Mouse (Mus musculus): ENCODE measurements around the gene Mtcl1. TPM values are rescaled to one million over a fixed set of nuclear protein-coding genes. Genes with fewer than 3 reads are reported as not detected.

The Mtcl1 gene
- polyA plus RNA-seq, 1 experiment from 2014 or later = 8.6 TPM

- Histone ChIP-seq H3K4me3 (ENCODE audit: low read depth, low read length) (no peak overlapping the region), H3K27me3 (replicated peaks; ENCODE audit: insufficient read depth, low read length) (no peaks in the 10 kb centered on the region), H3K9me3 (ENCODE audit: low read length) (no peaks in the 10 kb centered on the region), H3K36me3 (ENCODE audit: insufficient read depth, low read length) (no peaks in the 10 kb centered on the region), H3K9ac (replicated peaks; ENCODE audit: low read depth) (no peak overlapping the region), H3K4me2 (replicated peaks; ENCODE audit: low read depth, low read length) (0 out of 2 replicates have a peak overlapping the region, but pooled peaks have one; percentile 19), H3K4me1 (ENCODE audit: insufficient read depth, low read depth, low read length) (0 out of 2 replicates have a peak, but pooled peaks cover 8% of the 10 kb centered on the region), H3K27ac (ENCODE audit: low read length) (no peak overlapping the region)
- 51% methylated on average over 9 of the region's 9 CpGs for WGBS
- DNase-seq (ENCODE audit: low spot score) (peak; percentile 53), ATAC-seq (peak; percentile 76)
- TF ChIP-seq EP300 (IDR thresholded peaks at IDR 0.05) = peak; percentile 63
- no peak for TF ChIP-seq CTCF (IDR thresholded peaks at IDR 0.05)
These were observed 5.4 kb downstream of the Mtcl1 start for GRCm38 (mm10) chr17:66444059-66444700.

- no peaks in the 10 kb centered on the region for H3K9me3 ChIP-seq (ENCODE audit: low read length)
- 81% methylated on average over 6 of the region's 8 CpGs for WGBS
- 0 out of 2 replicates have a peak, but pooled peaks cover 4% of the 10 kb centered on the region for H3K4me1 ChIP-seq (ENCODE audit: insufficient read depth, low read depth, low read length)
- no peak overlapping the region for H3K4me2 ChIP-seq (replicated peaks; ENCODE audit: low read depth, low read length)
- H3K4me3 ChIP-seq (ENCODE audit: low read depth, low read length) = no peak overlapping the region
- ATAC-seq (no peak), DNase-seq (ENCODE audit: low spot score) (no peak)
- H3K9ac ChIP-seq (replicated peaks; ENCODE audit: low read depth) = no peak overlapping the region
- H3K27ac ChIP-seq (ENCODE audit: low read length) = no peak overlapping the region
- TF ChIP-seq CTCF (IDR thresholded peaks at IDR 0.05) = no peak
- TF ChIP-seq EP300 (IDR thresholded peaks at IDR 0.05) = no peak
- H3K36me3 ChIP-seq (ENCODE audit: insufficient read depth, low read length) = peaks cover 9% of the 10 kb centered on the region
- no peaks in the 10 kb centered on the region for H3K27me3 ChIP-seq (replicated peaks; ENCODE audit: insufficient read depth, low read length)
These were observed 9.7 kb downstream of the Mtcl1 start for GRCm38 (mm10) chr17:66439888-66440287.

- no peak overlapping the region for H3K4me2 ChIP-seq (replicated peaks; ENCODE audit: low read depth, low read length)
- H3K4me3 ChIP-seq (ENCODE audit: low read depth, low read length) = no peak overlapping the region
- ATAC-seq (no peak), DNase-seq (ENCODE audit: low spot score) (no peak)
- no peaks in the 10 kb centered on the region for H3K9me3 ChIP-seq (ENCODE audit: low read length)
- H3K36me3 ChIP-seq (ENCODE audit: insufficient read depth, low read length) = peaks cover 11% of the 10 kb centered on the region
- H3K27me3 ChIP-seq (replicated peaks; ENCODE audit: insufficient read depth, low read length) = no peaks in the 10 kb centered on the region
- H3K9ac ChIP-seq (replicated peaks; ENCODE audit: low read depth) = no peak overlapping the region
- no peak overlapping the region for H3K27ac ChIP-seq (ENCODE audit: low read length)
- TF ChIP-seq EP300 (IDR thresholded peaks at IDR 0.05) (no peak), CTCF (IDR thresholded peaks at IDR 0.05) (no peak)
- H3K4me1 ChIP-seq (ENCODE audit: insufficient read depth, low read depth, low read length) = 0 out of 2 replicates have a peak, but pooled peaks cover under 1% of the 10 kb centered on the region
- 42% methylated on average over 11 of the region's 11 CpGs for WGBS
These were observed 10.3 kb downstream of the Mtcl1 start for GRCm38 (mm10) chr17:66439051-66439753.

- Histone ChIP-seq H3K9ac (replicated peaks; ENCODE audit: low read depth) (no peak overlapping the region), H3K27me3 (replicated peaks; ENCODE audit: insufficient read depth, low read length) (no peaks in the 10 kb centered on the region), H3K4me1 (ENCODE audit: insufficient read depth, low read depth, low read length) (no peaks in the 10 kb centered on the region), H3K4me2 (replicated peaks; ENCODE audit: low read depth, low read length) (no peak overlapping the region), H3K4me3 (ENCODE audit: low read depth, low read length) (no peak overlapping the region), H3K9me3 (ENCODE audit: low read length) (no peaks in the 10 kb centered on the region), H3K27ac (ENCODE audit: low read length) (no peak overlapping the region), H3K36me3 (ENCODE audit: insufficient read depth, low read length) (peaks cover 11% of the 10 kb centered on the region)
- WGBS = 86% methylated on average over 12 of the region's 12 CpGs
- DNase-seq (ENCODE audit: low spot score) (no peak), ATAC-seq (no peak)
- TF ChIP-seq CTCF (IDR thresholded peaks at IDR 0.05) (no peak), EP300 (IDR thresholded peaks at IDR 0.05) (no peak)
These were observed 11.4 kb downstream of the Mtcl1 start for GRCm38 (mm10) chr17:66438137-66438536.

- Histone ChIP-seq H3K36me3 (ENCODE audit: insufficient read depth, low read length) (peaks cover 11% of the 10 kb centered on the region), H3K4me2 (replicated peaks; ENCODE audit: low read depth, low read length) (no peak overlapping the region), H3K4me3 (ENCODE audit: low read depth, low read length) (no peak overlapping the region), H3K9ac (replicated peaks; ENCODE audit: low read depth) (no peak overlapping the region), H3K27ac (ENCODE audit: low read length) (no peak overlapping the region), H3K9me3 (ENCODE audit: low read length) (no peaks in the 10 kb centered on the region), H3K27me3 (replicated peaks; ENCODE audit: insufficient read depth, low read length) (no peaks in the 10 kb centered on the region), H3K4me1 (ENCODE audit: insufficient read depth, low read depth, low read length) (no peaks in the 10 kb centered on the region)
- ATAC-seq (no peak), DNase-seq (ENCODE audit: low spot score) (no peak)
- TF ChIP-seq EP300 (IDR thresholded peaks at IDR 0.05) = no peak
- no peak for TF ChIP-seq CTCF (IDR thresholded peaks at IDR 0.05)
- WGBS = 67% methylated on average over 8 of the region's 8 CpGs
These were observed 12.7 kb downstream of the Mtcl1 start for GRCm38 (mm10) chr17:66436811-66437210.

GRCm38 (mm10) chr17:66435982-66436381 is 13.6 kb downstream of the Mtcl1 start:
- H3K36me3 ChIP-seq (ENCODE audit: insufficient read depth, low read length) = peaks cover 11% of the 10 kb centered on the region
- no peak for ATAC-seq
- TF ChIP-seq EP300 (IDR thresholded peaks at IDR 0.05) (no peak), CTCF (IDR thresholded peaks at IDR 0.05) (no peak)
- WGBS = 95% methylated on average over 15 of the region's 15 CpGs
- no peak overlapping the region for H3K4me2 ChIP-seq (replicated peaks; ENCODE audit: low read depth, low read length)
- H3K4me1 ChIP-seq (ENCODE audit: insufficient read depth, low read depth, low read length) = no peaks in the 10 kb centered on the region
- H3K9ac ChIP-seq (replicated peaks; ENCODE audit: low read depth) = no peak overlapping the region
- no peak overlapping the region for H3K27ac ChIP-seq (ENCODE audit: low read length)
- no peak for DNase-seq (ENCODE audit: low spot score)
- no peaks in the 10 kb centered on the region for H3K9me3 ChIP-seq (ENCODE audit: low read length)
- no peaks in the 10 kb centered on the region for H3K27me3 ChIP-seq (replicated peaks; ENCODE audit: insufficient read depth, low read length)
- H3K4me3 ChIP-seq (ENCODE audit: low read depth, low read length) = no peak overlapping the region

Measured in lung, postnatal 0 days (tissue).